Mouse (Mus musculus): ENCODE results near the gene Fam163b. TPM values are rescaled to one million over a fixed set of nuclear protein-coding genes. Genes with fewer than 3 reads are reported as not detected.
A peak's percentile ranks its signal among the peaks of the same experiment; 100 is the strongest.

The Fam163b gene
- polyA plus RNA-seq, 1 experiment from 2014 or later = 0.43 TPM

DNA sequence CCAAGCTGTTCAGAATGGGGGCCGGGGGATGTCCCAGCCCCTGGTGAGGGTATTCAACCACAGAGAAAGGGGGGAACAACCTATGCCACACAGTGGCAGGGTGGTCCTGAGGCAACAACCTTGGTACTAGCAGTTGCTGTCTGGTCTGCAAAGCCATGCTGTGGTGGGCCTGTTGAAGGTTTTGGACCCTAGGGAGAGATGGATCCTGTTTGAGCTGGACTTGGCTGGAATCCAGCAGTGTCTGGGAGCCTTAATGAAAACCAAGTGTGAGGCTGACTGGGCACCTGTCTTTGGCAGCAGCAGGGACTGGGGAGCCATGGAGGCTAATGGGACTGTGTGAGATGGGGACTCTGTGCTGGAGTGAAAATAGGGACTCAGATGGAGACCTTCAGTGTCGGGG is 62.6 kb downstream of the Fam163b start:
- 58% methylated on average over 2 of the region's 2 CpGs for WGBS
- peak; percentile 50 for DNase-seq (ENCODE audit: low spot score)
- Histone ChIP-seq H3K27ac (ENCODE audit: low read length) (peak overlapping the region; percentile 79), H3K4me3 (ENCODE audit: low read depth, low read length) (peak overlapping the region; percentile 40), H3K9ac (replicated peaks; ENCODE audit: low read depth) (peak overlapping the region; percentile 51), H3K4me2 (replicated peaks; ENCODE audit: low read depth, low read length) (peak overlapping the region; percentile 49), H3K27me3 (replicated peaks; ENCODE audit: insufficient read depth, low read length) (no peaks in the 10 kb centered on the region), H3K4me1 (ENCODE audit: insufficient read depth, low read depth, low read length) (peaks cover 31% of the 10 kb centered on the region; the same call in 1 of the 2 replicates), H3K36me3 (ENCODE audit: insufficient read depth, low read length) (no peaks in the 10 kb centered on the region), H3K9me3 (ENCODE audit: low read length) (no peaks in the 10 kb centered on the region)
- TF ChIP-seq CTCF (IDR thresholded peaks at IDR 0.05) (no peak), EP300 (IDR thresholded peaks at IDR 0.05) (no peak)
- ATAC-seq = no peak

- peak; percentile 41; the same call in 1 of the 2 replicates for TF ChIP-seq EP300 (IDR thresholded peaks at IDR 0.05)
- peak; percentile 27; the same call in 1 of the 2 replicates for TF ChIP-seq CTCF (IDR thresholded peaks at IDR 0.05)
- no peaks in the 10 kb centered on the region for H3K27me3 ChIP-seq (replicated peaks; ENCODE audit: insufficient read depth, low read length)
- peaks cover 31% of the 10 kb centered on the region; the same call in 1 of the 2 replicates for H3K4me1 ChIP-seq (ENCODE audit: insufficient read depth, low read depth, low read length)
- peak; percentile 86 for ATAC-seq
- H3K9me3 ChIP-seq (ENCODE audit: low read length) = no peaks in the 10 kb centered on the region
- H3K36me3 ChIP-seq (ENCODE audit: insufficient read depth, low read length) = no peaks in the 10 kb centered on the region
- peak within 1 kb of the TSS; percentile 79 for H3K27ac ChIP-seq (ENCODE audit: low read length)
- DNase-seq (ENCODE audit: low spot score) = peak; percentile 93
- peak within 1 kb of the TSS; percentile 51 for H3K9ac ChIP-seq (replicated peaks; ENCODE audit: low read depth)
- WGBS = 1% methylated on average over 10 of the region's 10 CpGs
- H3K4me2 ChIP-seq (replicated peaks; ENCODE audit: low read depth, low read length) = peak within 1 kb of the TSS; percentile 49
- H3K4me3 ChIP-seq (ENCODE audit: low read depth, low read length) = peak within 1 kb of the TSS; percentile 40
Measured at GRCm38 (mm10) chr2:27079152-27079584, 63.1 kb downstream of the Fam163b start, which contains the start of gene Adamtsl2. Gene Adamtsl2 (plus strand): TSS chr2:27079379.

DNA sequence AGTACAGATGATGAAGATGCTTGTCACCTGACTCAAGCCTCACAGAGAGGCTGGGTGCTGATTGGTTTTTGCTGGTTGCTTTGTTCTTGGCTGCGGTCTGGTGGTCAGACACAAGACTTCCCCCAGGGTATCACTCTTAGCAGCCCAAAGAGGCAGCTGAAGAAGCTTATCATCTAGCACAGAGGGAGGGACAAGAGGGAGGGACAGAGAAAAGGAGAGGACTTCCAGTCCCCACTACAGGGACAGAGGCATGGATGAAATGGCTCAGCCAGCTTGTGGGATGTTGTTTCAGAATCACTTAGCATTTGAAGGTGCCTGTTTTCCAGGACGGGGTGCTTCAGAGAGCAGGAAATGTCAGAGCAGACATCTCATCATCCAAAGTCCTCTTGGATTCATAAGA is 64.0 kb downstream of the Fam163b start:
- TF ChIP-seq EP300 (IDR thresholded peaks at IDR 0.05) (peak; percentile 6; the same call in 1 of the 2 replicates), CTCF (IDR thresholded peaks at IDR 0.05) (no peak)
- Histone ChIP-seq H3K4me2 (replicated peaks; ENCODE audit: low read depth, low read length) (peak overlapping the region; percentile 49; the same call in 1 of the 2 replicates), H3K27me3 (replicated peaks; ENCODE audit: insufficient read depth, low read length) (no peaks in the 10 kb centered on the region), H3K9ac (replicated peaks; ENCODE audit: low read depth) (no peak overlapping the region), H3K4me1 (ENCODE audit: insufficient read depth, low read depth, low read length) (peaks cover 24% of the 10 kb centered on the region; the same call in 1 of the 2 replicates), H3K36me3 (ENCODE audit: insufficient read depth, low read length) (no peaks in the 10 kb centered on the region), H3K9me3 (ENCODE audit: low read length) (no peaks in the 10 kb centered on the region), H3K27ac (ENCODE audit: low read length) (peak overlapping the region; percentile 79), H3K4me3 (ENCODE audit: low read depth, low read length) (no peak overlapping the region)
- no peak for DNase-seq (ENCODE audit: low spot score)
- 33% methylated on average over 2 of the region's 2 CpGs for WGBS
- no peak for ATAC-seq

DNA sequence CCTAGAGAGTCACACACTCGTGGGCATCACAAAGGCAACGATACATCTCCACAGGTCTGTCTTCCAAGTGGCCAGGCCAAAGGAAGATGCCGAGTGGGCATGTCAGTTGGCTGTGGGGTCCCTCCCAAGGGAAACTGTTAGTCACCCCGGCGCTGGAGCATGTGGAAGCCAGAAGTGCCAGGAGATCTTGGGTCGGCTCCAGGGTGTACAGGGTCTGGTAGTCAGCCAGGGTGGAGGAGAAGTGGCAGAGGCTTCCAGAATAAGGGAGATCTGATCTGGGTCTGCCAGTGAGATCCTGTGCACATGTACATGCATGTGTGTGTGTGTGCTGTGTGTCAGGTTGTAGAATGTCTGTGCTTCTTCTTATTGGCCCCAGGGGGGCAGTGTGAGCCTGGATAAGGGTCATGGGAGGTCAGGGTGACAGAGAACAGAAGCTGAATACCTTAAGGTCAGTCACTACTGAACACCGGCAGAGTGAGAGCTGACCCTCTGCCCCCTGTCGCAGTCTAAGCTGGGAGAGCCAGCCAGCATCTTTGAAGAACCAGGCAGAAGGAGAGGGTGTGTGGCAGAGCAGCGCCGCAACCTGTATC is 64.5 kb downstream of the Fam163b start:
- H3K27ac ChIP-seq (ENCODE audit: low read length) = peak overlapping the region; percentile 79; the same call in 1 of the 2 replicates
- ATAC-seq = peak; percentile 29
- no peak overlapping the region for H3K4me3 ChIP-seq (ENCODE audit: low read depth, low read length)
- H3K9me3 ChIP-seq (ENCODE audit: low read length) = no peaks in the 10 kb centered on the region
- DNase-seq (ENCODE audit: low spot score) = no peak
- H3K9ac ChIP-seq (replicated peaks; ENCODE audit: low read depth) = no peak overlapping the region
- no peaks in the 10 kb centered on the region for H3K36me3 ChIP-seq (ENCODE audit: insufficient read depth, low read length)
- 53% methylated on average over 10 of the region's 10 CpGs for WGBS
- TF ChIP-seq CTCF (IDR thresholded peaks at IDR 0.05) = peak; percentile 57
- no peak for TF ChIP-seq EP300 (IDR thresholded peaks at IDR 0.05)
- no peak overlapping the region for H3K4me2 ChIP-seq (replicated peaks; ENCODE audit: low read depth, low read length)
- H3K27me3 ChIP-seq (replicated peaks; ENCODE audit: insufficient read depth, low read length) = no peaks in the 10 kb centered on the region
- peaks cover 22% of the 10 kb centered on the region; the same call in 1 of the 2 replicates for H3K4me1 ChIP-seq (ENCODE audit: insufficient read depth, low read depth, low read length)

GRCm38 (mm10) chr2:27075485-27075884 is 66.8 kb downstream of the Fam163b start:
- no peaks in the 10 kb centered on the region for H3K9me3 ChIP-seq (ENCODE audit: low read length)
- ATAC-seq (peak; percentile 15; the same call in 1 of the 2 replicates), DNase-seq (ENCODE audit: low spot score) (peak; percentile 63)
- TF ChIP-seq EP300 (IDR thresholded peaks at IDR 0.05) (no peak), CTCF (IDR thresholded peaks at IDR 0.05) (peak; percentile 82)
- peaks cover 30% of the 10 kb centered on the region; the same call in 1 of the 2 replicates for H3K4me1 ChIP-seq (ENCODE audit: insufficient read depth, low read depth, low read length)
- H3K4me2 ChIP-seq (replicated peaks; ENCODE audit: low read depth, low read length) = no peak overlapping the region
- peak overlapping the region; percentile 39 for H3K27ac ChIP-seq (ENCODE audit: low read length)
- no peaks in the 10 kb centered on the region for H3K27me3 ChIP-seq (replicated peaks; ENCODE audit: insufficient read depth, low read length)
- H3K36me3 ChIP-seq (ENCODE audit: insufficient read depth, low read length) = no peaks in the 10 kb centered on the region
- no peak overlapping the region for H3K9ac ChIP-seq (replicated peaks; ENCODE audit: low read depth)
- no peak overlapping the region for H3K4me3 ChIP-seq (ENCODE audit: low read depth, low read length)
- 59% methylated on average over 3 of the region's 3 CpGs for WGBS

DNA sequence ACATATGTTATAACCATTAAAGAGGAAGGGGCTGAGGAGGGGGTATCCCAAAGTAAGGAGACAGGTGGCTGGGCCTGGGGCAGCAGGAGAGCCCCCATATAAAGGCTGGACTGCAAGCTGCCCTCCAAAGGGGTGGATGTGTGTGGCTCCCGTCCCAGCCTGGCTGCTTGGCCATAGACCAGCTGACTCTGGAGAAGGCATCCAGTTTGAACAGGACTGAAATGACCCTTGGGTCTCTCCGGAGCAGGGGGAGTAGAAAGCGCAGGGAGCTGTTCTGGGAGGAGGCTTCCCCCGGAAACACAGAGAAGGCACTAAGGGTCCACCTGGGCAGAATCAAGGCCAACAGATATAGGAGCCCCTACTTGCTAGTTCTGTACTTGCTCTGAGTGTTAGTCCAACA is 67.5 kb downstream of the Fam163b start:
- no peak for ATAC-seq
- peak overlapping the region; percentile 39; the same call in 1 of the 2 replicates for H3K27ac ChIP-seq (ENCODE audit: low read length)
- no peaks in the 10 kb centered on the region for H3K9me3 ChIP-seq (ENCODE audit: low read length)
- TF ChIP-seq EP300 (IDR thresholded peaks at IDR 0.05) = no peak
- TF ChIP-seq CTCF (IDR thresholded peaks at IDR 0.05) = no peak
- H3K4me2 ChIP-seq (replicated peaks; ENCODE audit: low read depth, low read length) = no peak overlapping the region
- H3K36me3 ChIP-seq (ENCODE audit: insufficient read depth, low read length) = no peaks in the 10 kb centered on the region
- no peak overlapping the region for H3K9ac ChIP-seq (replicated peaks; ENCODE audit: low read depth)
- peak; percentile 50 for DNase-seq (ENCODE audit: low spot score)
- no peak overlapping the region for H3K4me3 ChIP-seq (ENCODE audit: low read depth, low read length)
- WGBS = 55% methylated on average over 4 of the region's 4 CpGs
- peaks cover 30% of the 10 kb centered on the region; the same call in 1 of the 2 replicates for H3K4me1 ChIP-seq (ENCODE audit: insufficient read depth, low read depth, low read length)
- no peaks in the 10 kb centered on the region for H3K27me3 ChIP-seq (replicated peaks; ENCODE audit: insufficient read depth, low read length)

All from lung, postnatal 0 days (tissue).